Mouse (Mus musculus) intestine, embryonic 15.5 days (tissue): ENCODE data around the gene Gm37240. TPM values are rescaled to one million over a fixed set of nuclear protein-coding genes. Genes with fewer than 3 reads are reported as not detected.

Experiments
- ATAC-seq: fragments of 200-750 bp; cut with Nextera tagmentation; 2 replicates; pipeline ENCODE4 v1.8.0; 2017; ENCODE audit warnings: moderate TSS enrichment, moderate library complexity
- H3K27ac ChIP-seq: fragments of 300-500 bp; sonication (generic); 2 replicates; pipeline ENCODE4 v1.5.1; 2015; ENCODE audit warnings: mild to moderate bottlenecking, inconsistent platforms
- H3K27me3 ChIP-seq: fragments of 300-500 bp; sonication (generic); replicated peaks from 2 replicates; pipeline ENCODE4 v1.6.1; 2015; ENCODE audit warnings: inconsistent platforms
- H3K36me3 ChIP-seq: fragments of 300-500 bp; sonication (generic); 2 replicates; pipeline ENCODE4 v1.6.1; 2015; ENCODE audit warnings: inconsistent platforms
- H3K4me1 ChIP-seq: fragments of 300-500 bp; sonication (generic); replicated peaks from 2 replicates; pipeline ENCODE4 v1.6.1; 2015; ENCODE audit warnings: inconsistent platforms
- H3K4me2 ChIP-seq: fragments of 300-500 bp; sonication (generic); replicated peaks from 2 replicates; pipeline ENCODE4 v1.6.1; 2015; ENCODE audit warnings: mild to moderate bottlenecking, inconsistent platforms
- H3K4me3 ChIP-seq: fragments of 300-500 bp; sonication (generic); replicated peaks from 2 replicates; pipeline ENCODE4 v1.5.1; 2015; ENCODE audit warnings: inconsistent platforms
- H3K9ac ChIP-seq: fragments of 300-500 bp; sonication (generic); 2 replicates; pipeline ENCODE4 v1.6.1; 2015; ENCODE audit warnings: inconsistent platforms
- H3K9me3 ChIP-seq: fragments of 300-500 bp; sonication (generic); 2 replicates; pipeline ENCODE4 v1.6.1; 2016; ENCODE audit warnings: inconsistent platforms
- WGBS: fragments of 180-500 bp; shearing (Covaris S2); methylation state at CpG from one replicate; pipeline ENCODE4 v1.1.7; 2015; 5-methylcytosine and 5-hydroxymethylcytosine counted together
- polyA plus RNA-seq: library from polyadenylated mRNA; unstranded; fragments of >200 nt; fragmentation: Nextera tagmentation; extraction: Ambion mirVana; gene quantifications from 2 replicates; pipeline ENCODE4 v1.2.1, GENCODE M21; 2015

Gene Gm37240
- polyA plus RNA-seq, 1 experiment from 2014 or later, result 6.5 TPM

DNA sequence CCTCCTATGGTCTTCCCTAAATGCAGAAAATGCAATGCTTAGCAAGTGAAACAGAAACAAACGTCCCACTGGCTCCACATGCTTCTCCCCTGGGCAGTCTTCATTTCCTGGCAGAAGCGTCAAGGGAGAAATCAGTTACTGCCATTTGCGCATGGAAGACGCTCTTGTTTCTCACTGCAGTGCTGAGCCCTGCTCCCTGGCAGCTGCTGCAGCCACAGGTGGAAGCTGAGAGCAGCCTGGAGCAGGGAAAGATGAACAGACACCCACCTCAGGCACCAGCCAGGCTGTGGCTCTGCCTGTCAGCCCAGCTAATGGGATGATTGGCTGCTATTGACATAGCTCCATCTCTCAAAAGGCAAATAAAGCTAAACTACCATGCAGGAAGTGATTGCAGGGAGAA, 578.6 kb downstream of the Gm37240 start:
- no peak overlapping the region for H3K4me3 ChIP-seq
- no peaks in the 10 kb centered on the region for H3K9me3 ChIP-seq
- ATAC-seq, result no peak
- no peaks in the 10 kb centered on the region for H3K27me3 ChIP-seq
- no peaks in the 10 kb centered on the region for H3K4me1 ChIP-seq
- no peak overlapping the region for H3K27ac ChIP-seq
- 52% methylated on average over 4 of the region's 4 CpGs for WGBS
- no peak overlapping the region for H3K4me2 ChIP-seq
- H3K36me3 ChIP-seq, result no peaks in the 10 kb centered on the region
- H3K9ac ChIP-seq, result no peak overlapping the region

DNA sequence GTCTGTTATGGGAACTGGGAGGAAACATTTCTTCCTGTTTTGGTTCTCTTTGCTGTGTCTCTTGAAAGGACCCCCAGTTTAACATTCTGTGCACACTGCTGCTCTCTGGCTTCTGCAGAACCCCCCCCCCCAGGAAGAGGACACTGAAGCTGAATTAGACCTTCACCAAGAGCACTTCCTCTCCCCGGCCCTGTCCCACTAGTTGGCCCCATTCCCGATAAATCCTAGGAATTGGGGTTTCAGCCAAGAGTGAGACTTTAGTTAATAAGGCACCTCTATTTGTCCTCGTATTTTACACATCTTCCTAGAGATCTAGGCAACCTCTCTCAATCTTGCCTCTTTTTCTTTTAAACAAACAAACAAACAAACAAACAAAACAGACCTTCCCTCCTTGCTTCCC, 585.5 kb downstream of the Gm37240 start:
- 63% methylated on average over 3 of the region's 3 CpGs for WGBS

DNA sequence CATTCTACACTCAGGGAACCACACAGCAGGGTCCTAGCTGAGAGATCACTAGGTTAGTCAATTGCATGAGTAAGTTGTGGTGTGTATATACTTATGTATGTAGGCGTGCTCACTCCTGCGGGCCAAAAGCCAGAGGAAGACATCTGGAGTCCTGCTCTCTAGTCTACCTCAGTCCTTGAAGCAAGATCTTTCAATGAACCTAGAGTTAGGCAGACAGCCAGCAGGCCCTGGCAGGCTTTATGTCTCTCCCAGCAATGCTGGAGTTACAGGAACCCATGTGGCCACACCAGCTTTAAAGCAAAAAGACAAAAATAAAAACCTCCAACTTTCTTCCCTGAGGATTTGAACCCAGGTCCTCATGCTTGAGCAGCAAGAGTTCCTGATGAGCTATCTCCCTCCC, 586.0 kb downstream of the Gm37240 start:
- H3K36me3 ChIP-seq, result no peaks in the 10 kb centered on the region
- H3K4me1 ChIP-seq, result no peaks in the 10 kb centered on the region
- WGBS, result 67% methylated on average over 2 of the region's 2 CpGs
- no peak overlapping the region for H3K4me3 ChIP-seq
- H3K9ac ChIP-seq, result no peak overlapping the region
- no peaks in the 10 kb centered on the region for H3K9me3 ChIP-seq
- H3K4me2 ChIP-seq, result no peak overlapping the region
- ATAC-seq, result no peak
- no peaks in the 10 kb centered on the region for H3K27me3 ChIP-seq
- no peak overlapping the region for H3K27ac ChIP-seq

More for the DNA sequence above, 585.5 kb downstream of the Gm37240 start:
- Histone ChIP-seq H3K4me1 (no peaks in the 10 kb centered on the region), H3K9me3 (no peaks in the 10 kb centered on the region), H3K4me3 (no peak overlapping the region), H3K27me3 (no peaks in the 10 kb centered on the region), H3K9ac (no peak overlapping the region), H3K4me2 (no peak overlapping the region), H3K36me3 (no peaks in the 10 kb centered on the region), H3K27ac (no peak overlapping the region)
- ATAC-seq, result no peak

DNA sequence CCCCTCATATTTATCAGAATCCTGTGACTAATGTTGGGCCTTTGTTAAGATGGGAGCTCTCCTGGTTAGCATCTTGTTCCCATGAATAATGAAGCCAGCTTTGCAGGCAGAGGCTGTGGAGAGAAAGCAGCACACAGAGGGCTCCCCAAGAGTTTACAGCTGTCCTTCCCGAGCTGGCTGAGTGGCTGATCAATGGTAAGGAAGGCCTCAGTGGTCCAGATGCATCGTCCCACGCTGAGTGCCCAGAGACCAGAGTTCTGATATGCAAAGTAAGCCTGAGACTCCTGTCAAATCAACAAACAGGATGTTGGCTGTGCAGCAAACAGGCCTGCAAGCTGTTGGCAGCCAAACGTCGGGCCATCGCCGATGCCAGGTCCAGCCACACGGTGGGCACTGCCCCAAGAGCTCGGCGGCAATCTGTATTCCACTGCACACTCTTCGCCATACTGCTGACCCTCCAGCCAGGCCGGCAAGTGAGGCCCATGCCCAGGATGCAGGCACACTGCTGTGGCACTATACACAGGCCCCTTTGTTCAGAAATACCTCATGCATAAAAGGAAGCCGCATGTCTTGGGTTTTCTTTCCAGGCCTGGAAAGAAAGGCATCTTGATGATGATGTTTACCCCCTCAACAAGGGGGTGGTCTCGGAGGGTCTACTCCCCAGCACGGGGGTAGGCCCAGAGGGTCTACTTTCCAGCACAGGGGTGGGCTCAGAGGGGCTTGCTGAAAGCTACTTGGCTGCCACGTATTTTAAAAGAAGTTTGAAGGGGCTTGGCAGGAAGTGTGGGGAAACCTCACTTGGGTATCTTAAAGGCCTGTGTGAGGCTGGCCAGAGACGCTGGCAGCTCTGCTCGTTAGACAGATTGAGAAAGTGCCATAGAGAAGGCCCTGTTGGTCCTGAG, 587.4 kb downstream of the Gm37240 start:
- Histone ChIP-seq H3K27me3 (no peaks in the 10 kb centered on the region), H3K4me1 (no peaks in the 10 kb centered on the region), H3K27ac (no peak overlapping the region), H3K9ac (no peak overlapping the region), H3K36me3 (no peaks in the 10 kb centered on the region), H3K4me3 (no peak overlapping the region), H3K4me2 (no peak overlapping the region), H3K9me3 (no peaks in the 10 kb centered on the region)
- ATAC-seq, result no peak
- 79% methylated on average over 18 of the region's 18 CpGs for WGBS

DNA sequence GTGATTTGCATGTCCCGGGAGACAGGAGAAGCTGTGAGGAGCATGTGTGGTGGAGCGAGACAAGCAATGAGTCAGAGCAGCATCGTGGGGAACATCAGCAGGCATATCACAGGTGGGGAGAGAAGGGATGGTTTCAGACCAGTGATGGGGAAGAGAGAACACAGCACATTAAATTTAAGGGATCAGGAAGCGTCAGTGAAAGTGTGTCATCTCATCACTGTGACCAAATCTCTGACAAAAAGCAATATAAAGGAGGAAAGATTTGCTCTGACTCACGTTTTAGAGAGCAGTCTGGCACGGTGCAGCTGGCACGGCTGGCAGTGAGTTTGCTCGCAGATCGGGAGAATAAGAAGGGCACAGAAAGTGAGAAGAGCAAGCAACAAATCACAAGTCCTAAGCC, 592.1 kb downstream of the Gm37240 start:
- 88% methylated on average over 9 of the region's 9 CpGs for WGBS
- H3K27ac ChIP-seq, result no peak overlapping the region
- no peaks in the 10 kb centered on the region for H3K27me3 ChIP-seq
- no peaks in the 10 kb centered on the region for H3K4me1 ChIP-seq
- no peak overlapping the region for H3K4me3 ChIP-seq
- no peak overlapping the region for H3K9ac ChIP-seq
- no peaks in the 10 kb centered on the region for H3K9me3 ChIP-seq
- H3K36me3 ChIP-seq, result no peaks in the 10 kb centered on the region
- no peak overlapping the region for H3K4me2 ChIP-seq
- ATAC-seq, result no peak

DNA sequence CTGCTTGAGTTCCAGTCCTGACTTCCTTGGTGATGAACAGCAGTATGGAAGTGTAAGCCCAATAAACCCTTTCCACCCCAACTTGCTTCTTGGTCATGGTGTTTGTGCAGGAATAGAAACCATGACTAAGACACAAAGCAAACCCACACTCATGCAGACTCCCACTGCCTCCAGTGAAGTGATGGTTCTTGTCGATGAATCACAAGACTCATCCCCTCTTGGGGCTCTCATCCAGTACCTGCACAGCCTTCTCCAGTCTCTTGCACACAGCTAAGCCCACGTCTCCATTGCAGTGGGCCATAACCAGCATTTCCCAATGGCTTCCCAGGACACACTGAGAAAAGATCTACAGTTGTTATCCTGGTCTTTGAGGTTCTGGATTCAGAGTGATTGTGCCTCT, 599.7 kb downstream of the Gm37240 start:
- no peak overlapping the region for H3K4me2 ChIP-seq
- no peak overlapping the region for H3K9ac ChIP-seq
- no peaks in the 10 kb centered on the region for H3K9me3 ChIP-seq
- H3K36me3 ChIP-seq, result no peaks in the 10 kb centered on the region
- no peak for ATAC-seq
- H3K4me3 ChIP-seq, result no peak overlapping the region
- WGBS, result 73% methylated on average over 2 of the region's 2 CpGs
- no peak overlapping the region for H3K27ac ChIP-seq
- no peaks in the 10 kb centered on the region for H3K4me1 ChIP-seq
- no peaks in the 10 kb centered on the region for H3K27me3 ChIP-seq

DNA sequence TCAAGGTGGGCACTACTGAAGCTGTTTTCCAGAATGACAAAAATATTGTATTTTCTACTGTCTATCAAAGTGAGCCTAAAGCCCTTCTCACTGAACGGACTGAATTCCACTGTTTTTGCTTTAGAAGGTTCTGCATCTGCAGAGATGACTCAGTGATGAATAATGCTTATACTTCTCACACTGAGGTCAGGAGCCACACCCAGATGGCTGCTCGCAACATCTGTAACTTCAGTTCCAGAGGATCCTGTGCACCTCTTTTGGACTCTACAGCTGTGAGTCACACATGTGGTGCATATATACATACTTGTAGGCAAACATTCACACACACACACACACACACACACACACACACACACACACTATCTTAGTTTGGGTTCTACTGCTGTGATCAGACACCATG, 602.8 kb downstream of the Gm37240 start:
- H3K9me3 ChIP-seq, result no peaks in the 10 kb centered on the region
- no peak overlapping the region for H3K27ac ChIP-seq
- H3K4me2 ChIP-seq, result no peak overlapping the region
- H3K4me1 ChIP-seq, result no peaks in the 10 kb centered on the region
- ATAC-seq, result no peak
- no peak overlapping the region for H3K4me3 ChIP-seq
- H3K27me3 ChIP-seq, result no peaks in the 10 kb centered on the region
- WGBS, result 75% methylated on average over 2 of the region's 2 CpGs
- H3K36me3 ChIP-seq, result no peaks in the 10 kb centered on the region
- H3K9ac ChIP-seq, result no peak overlapping the region

DNA sequence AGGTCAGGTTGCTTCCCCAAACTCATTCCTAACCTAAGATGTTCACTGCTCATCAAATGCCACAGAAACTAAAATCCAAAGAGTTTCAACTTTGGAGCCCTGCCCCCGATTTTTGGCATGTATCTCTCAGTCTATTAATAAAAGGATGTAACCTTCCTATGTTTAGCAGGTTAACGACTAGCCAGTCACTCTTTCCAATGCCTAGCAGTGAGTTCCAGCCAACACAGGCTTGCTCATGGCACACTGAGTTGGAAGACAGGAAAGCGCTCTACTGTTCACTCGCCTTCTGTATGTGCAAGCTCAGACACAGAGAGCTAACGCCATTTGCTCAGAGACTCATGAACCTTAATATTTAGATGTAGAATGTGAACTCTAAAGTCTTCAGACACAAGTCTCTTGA, 604.5 kb downstream of the Gm37240 start:
- no peak overlapping the region for H3K4me3 ChIP-seq
- no peak for ATAC-seq
- no peak overlapping the region for H3K27ac ChIP-seq
- H3K9ac ChIP-seq, result no peak overlapping the region
- H3K36me3 ChIP-seq, result no peaks in the 10 kb centered on the region
- no peaks in the 10 kb centered on the region for H3K9me3 ChIP-seq
- no peaks in the 10 kb centered on the region for H3K27me3 ChIP-seq
- no peak overlapping the region for H3K4me2 ChIP-seq
- no peaks in the 10 kb centered on the region for H3K4me1 ChIP-seq
- WGBS, result 86% methylated on average over 5 of the region's 5 CpGs

DNA sequence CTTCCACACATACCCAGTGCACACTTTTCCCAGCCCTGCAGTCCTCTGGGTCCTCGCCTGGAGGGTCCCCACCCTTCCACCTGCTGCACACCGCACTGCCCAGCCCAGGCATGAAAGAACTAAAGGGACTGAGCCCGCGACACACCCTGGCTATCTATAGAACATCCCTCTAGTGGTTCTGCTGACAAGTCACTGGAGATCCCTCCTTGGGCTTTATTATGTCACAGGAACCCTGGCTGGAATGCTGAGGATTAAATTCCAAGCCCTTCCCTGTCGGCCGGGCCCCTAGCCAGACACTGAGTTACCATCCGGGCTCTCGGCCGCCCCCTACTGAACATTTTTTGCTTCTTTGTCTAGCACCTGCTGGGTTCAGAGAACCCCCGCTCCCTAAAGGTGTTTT, 612.2 kb downstream of the Gm37240 start:
- WGBS, result 46% methylated on average over 10 of the region's 10 CpGs
- no peak for ATAC-seq
- Histone ChIP-seq H3K4me3 (no peak overlapping the region), H3K27me3 (no peaks in the 10 kb centered on the region), H3K9me3 (no peaks in the 10 kb centered on the region), H3K9ac (no peak overlapping the region), H3K4me2 (no peak overlapping the region), H3K4me1 (no peaks in the 10 kb centered on the region), H3K36me3 (no peaks in the 10 kb centered on the region), H3K27ac (no peak overlapping the region)

DNA sequence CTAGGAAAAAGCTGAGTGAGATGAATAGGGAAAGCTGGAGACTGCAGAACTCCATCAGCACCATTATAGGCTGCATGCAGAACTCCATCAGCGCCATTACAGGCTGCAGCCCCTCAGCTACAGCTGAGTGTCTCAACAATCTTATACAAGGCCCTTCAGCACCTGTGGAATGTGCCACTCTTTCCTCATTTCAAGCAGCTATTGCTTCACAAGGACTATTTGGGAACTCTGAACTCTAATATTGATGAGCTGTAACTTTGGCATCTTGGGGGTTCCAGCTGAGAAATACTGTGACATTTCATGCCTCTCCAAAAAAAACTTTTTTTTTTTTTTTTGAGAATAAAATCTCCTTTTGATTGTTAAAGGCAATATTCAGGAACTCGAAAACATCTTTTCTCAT, 615.8 kb downstream of the Gm37240 start:
- Histone ChIP-seq H3K36me3 (no peaks in the 10 kb centered on the region), H3K4me2 (no peak overlapping the region), H3K4me1 (no peaks in the 10 kb centered on the region), H3K27ac (no peak overlapping the region), H3K4me3 (no peak overlapping the region), H3K9ac (no peak overlapping the region), H3K27me3 (no peaks in the 10 kb centered on the region), H3K9me3 (no peaks in the 10 kb centered on the region)
- 89% methylated on average over 2 of the region's 2 CpGs for WGBS
- no peak for ATAC-seq

DNA sequence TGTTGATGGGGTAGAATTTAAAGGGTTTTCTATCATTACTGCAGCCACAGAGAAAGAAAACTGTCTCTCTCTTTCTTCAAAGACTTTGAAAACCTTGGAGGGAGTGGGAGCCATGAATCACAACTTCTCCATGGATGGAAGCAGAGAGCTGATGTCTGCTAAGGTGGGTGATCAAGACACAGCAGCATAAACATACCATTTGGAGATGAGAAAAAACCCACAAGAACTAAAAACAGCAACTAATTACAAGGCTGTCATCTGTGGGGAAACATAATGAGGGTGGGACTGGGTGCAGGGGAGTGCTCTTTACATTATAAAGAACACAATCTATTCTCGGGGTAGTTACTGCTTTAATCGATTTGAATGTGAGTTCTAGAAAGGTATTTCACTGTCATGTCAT, 622.4 kb downstream of the Gm37240 start:
- H3K4me2 ChIP-seq, result no peak overlapping the region
- H3K9me3 ChIP-seq, result no peaks in the 10 kb centered on the region
- no peak overlapping the region for H3K4me3 ChIP-seq
- ATAC-seq, result no peak
- H3K27ac ChIP-seq, result no peak overlapping the region
- H3K27me3 ChIP-seq, result no peaks in the 10 kb centered on the region
- WGBS, result 78% methylated on average over 2 of the region's 2 CpGs
- no peaks in the 10 kb centered on the region for H3K36me3 ChIP-seq
- no peaks in the 10 kb centered on the region for H3K4me1 ChIP-seq
- no peak overlapping the region for H3K9ac ChIP-seq

DNA sequence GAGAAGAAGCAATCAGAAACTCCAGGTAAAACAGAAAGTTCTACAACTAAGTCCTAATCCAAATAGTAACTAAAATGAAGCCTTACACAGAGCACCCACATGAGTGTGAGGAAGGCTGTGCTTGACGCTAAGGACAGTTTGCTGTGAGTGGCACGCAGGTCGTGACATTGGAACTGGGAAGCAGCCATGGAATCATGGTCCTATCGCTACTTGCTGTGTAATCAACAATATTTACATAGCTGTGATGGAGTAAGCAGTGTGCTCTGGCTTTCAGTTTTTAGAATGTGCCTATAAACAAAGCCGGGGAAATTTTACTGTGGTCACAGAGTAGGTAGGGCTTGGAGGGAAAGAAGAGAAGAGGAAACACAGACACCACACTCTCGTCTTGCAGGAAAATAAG, 622.8 kb downstream of the Gm37240 start:
- Histone ChIP-seq H3K4me2 (no peak overlapping the region), H3K4me1 (no peaks in the 10 kb centered on the region), H3K27ac (no peak overlapping the region), H3K4me3 (no peak overlapping the region), H3K27me3 (no peaks in the 10 kb centered on the region), H3K9me3 (no peaks in the 10 kb centered on the region), H3K36me3 (no peaks in the 10 kb centered on the region), H3K9ac (no peak overlapping the region)
- WGBS, result 47% methylated on average over 6 of the region's 6 CpGs
- no peak for ATAC-seq

DNA sequence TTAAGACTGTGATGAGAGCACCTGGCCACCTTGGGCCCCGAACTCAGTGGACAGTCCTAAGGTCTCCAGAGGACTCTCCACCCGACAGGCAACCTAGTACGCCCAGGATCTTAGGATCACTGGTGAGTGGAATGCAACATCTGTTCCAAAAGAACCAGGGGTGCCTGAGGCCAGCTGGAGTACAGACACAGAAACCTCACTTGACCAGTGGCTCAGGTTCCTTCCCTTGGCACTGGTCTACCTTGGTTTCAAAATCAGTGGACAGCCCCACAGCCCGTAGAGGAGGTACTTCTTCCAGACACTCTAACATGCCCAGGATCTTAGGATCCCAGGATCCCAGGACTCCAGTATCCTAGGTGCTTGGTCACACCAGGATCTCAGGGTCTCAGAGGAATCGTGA, 632.8 kb downstream of the Gm37240 start:
- Histone ChIP-seq H3K27me3 (no peaks in the 10 kb centered on the region), H3K4me3 (no peak overlapping the region), H3K27ac (no peak overlapping the region), H3K9me3 (no peaks in the 10 kb centered on the region), H3K4me2 (no peak overlapping the region), H3K9ac (no peak overlapping the region), H3K36me3 (no peaks in the 10 kb centered on the region), H3K4me1 (no peaks in the 10 kb centered on the region)
- no peak for ATAC-seq
- 92% methylated on average over 5 of the region's 5 CpGs for WGBS
